Mouse (Mus musculus): ENCODE data around the gene A230050P20Rik. TPM values are rescaled to one million over a fixed set of nuclear protein-coding genes. Genes with fewer than 3 reads are reported as not detected.

A230050P20Rik gene
- polyA plus RNA-seq, 1 experiment, result 237 TPM

- no peak overlapping the region for H3K4me3 ChIP-seq (ENCODE audit: insufficient read depth, low read length)
- no peak overlapping the region for H3K27ac ChIP-seq (ENCODE audit: insufficient read depth, low read length)
- no peak for TF ChIP-seq POLR2A (IDR thresholded peaks at IDR 0.05; ENCODE audit: extremely low read depth, insufficient read depth, low read length)
- TF ChIP-seq CTCF (IDR thresholded peaks at IDR 0.05; ENCODE audit: extremely low read depth, insufficient read depth, low read length), result 0 out of 2 replicates have a peak, but pooled peaks have one; percentile 12
- H3K4me1 ChIP-seq (ENCODE audit: control insufficient read depth, insufficient read depth, low read length), result no peaks in the 10 kb centered on the region
Observed at GRCm38 (mm10) chr9:20870211-20871173, 2.0 kb downstream of the A230050P20Rik start.

GRCm38 (mm10) chr9:20872991-20873390 is 4.5 kb downstream of the A230050P20Rik start:
- H3K27ac ChIP-seq (ENCODE audit: insufficient read depth, low read length), result no peak overlapping the region
- no peak for TF ChIP-seq POLR2A (IDR thresholded peaks at IDR 0.05; ENCODE audit: extremely low read depth, insufficient read depth, low read length)
- TF ChIP-seq CTCF (IDR thresholded peaks at IDR 0.05; ENCODE audit: extremely low read depth, insufficient read depth, low read length), result no peak
- H3K4me3 ChIP-seq (ENCODE audit: insufficient read depth, low read length), result no peak overlapping the region
- H3K4me1 ChIP-seq (ENCODE audit: control insufficient read depth, insufficient read depth, low read length), result no peaks in the 10 kb centered on the region

- H3K27ac ChIP-seq (ENCODE audit: insufficient read depth, low read length), result no peak overlapping the region
- TF ChIP-seq POLR2A (IDR thresholded peaks at IDR 0.05; ENCODE audit: extremely low read depth, insufficient read depth, low read length) (no peak), CTCF (IDR thresholded peaks at IDR 0.05; ENCODE audit: extremely low read depth, insufficient read depth, low read length) (no peak)
- no peak overlapping the region for H3K4me3 ChIP-seq (ENCODE audit: insufficient read depth, low read length)
- H3K4me1 ChIP-seq (ENCODE audit: control insufficient read depth, insufficient read depth, low read length), result no peaks in the 10 kb centered on the region
Observed at GRCm38 (mm10) chr9:20873521-20873920, 5.1 kb downstream of the A230050P20Rik start.

GRCm38 (mm10) chr9:20875021-20875790 is 6.8 kb downstream of the A230050P20Rik start:
- Histone ChIP-seq H3K27ac (ENCODE audit: insufficient read depth, low read length) (no peak overlapping the region), H3K4me1 (ENCODE audit: control insufficient read depth, insufficient read depth, low read length) (no peaks in the 10 kb centered on the region), H3K4me3 (ENCODE audit: insufficient read depth, low read length) (no peak overlapping the region)
- TF ChIP-seq POLR2A (IDR thresholded peaks at IDR 0.05; ENCODE audit: extremely low read depth, insufficient read depth, low read length) (no peak), CTCF (IDR thresholded peaks at IDR 0.05; ENCODE audit: extremely low read depth, insufficient read depth, low read length) (no peak)

GRCm38 (mm10) chr9:20876318-20877117 is 8.1 kb downstream of the A230050P20Rik start:
- no peak for TF ChIP-seq CTCF (IDR thresholded peaks at IDR 0.05; ENCODE audit: extremely low read depth, insufficient read depth, low read length)
- no peak for TF ChIP-seq POLR2A (IDR thresholded peaks at IDR 0.05; ENCODE audit: extremely low read depth, insufficient read depth, low read length)
- Histone ChIP-seq H3K27ac (ENCODE audit: insufficient read depth, low read length) (no peak overlapping the region), H3K4me1 (ENCODE audit: control insufficient read depth, insufficient read depth, low read length) (no peaks in the 10 kb centered on the region), H3K4me3 (ENCODE audit: insufficient read depth, low read length) (no peak overlapping the region)

- TF ChIP-seq CTCF (IDR thresholded peaks at IDR 0.05; ENCODE audit: extremely low read depth, insufficient read depth, low read length) (no peak), POLR2A (IDR thresholded peaks at IDR 0.05; ENCODE audit: extremely low read depth, insufficient read depth, low read length) (peak; percentile 81)
- H3K4me3 ChIP-seq (ENCODE audit: insufficient read depth, low read length), result peak overlapping the region; percentile 38
- 0 out of 2 replicates have a peak overlapping the region, but pooled peaks have one; percentile 9 for H3K27ac ChIP-seq (ENCODE audit: insufficient read depth, low read length)
- H3K4me1 ChIP-seq (ENCODE audit: control insufficient read depth, insufficient read depth, low read length), result no peaks in the 10 kb centered on the region
Observed at GRCm38 (mm10) chr9:20877118-20878040, 8.9 kb downstream of the A230050P20Rik start.

- Histone ChIP-seq H3K4me1 (ENCODE audit: control insufficient read depth, insufficient read depth, low read length) (no peaks in the 10 kb centered on the region), H3K4me3 (ENCODE audit: insufficient read depth, low read length) (peak overlapping the region; percentile 38), H3K27ac (ENCODE audit: insufficient read depth, low read length) (peak overlapping the region; percentile 90)
- TF ChIP-seq CTCF (IDR thresholded peaks at IDR 0.05; ENCODE audit: extremely low read depth, insufficient read depth, low read length), result peak; percentile 75
- peak; percentile 92 for TF ChIP-seq POLR2A (IDR thresholded peaks at IDR 0.05; ENCODE audit: extremely low read depth, insufficient read depth, low read length)
Observed at GRCm38 (mm10) chr9:20878041-20878709, 9.7 kb downstream of the A230050P20Rik start.

- H3K4me3 ChIP-seq (ENCODE audit: insufficient read depth, low read length), result peak overlapping the region; percentile 38
- no peak for TF ChIP-seq POLR2A (IDR thresholded peaks at IDR 0.05; ENCODE audit: extremely low read depth, insufficient read depth, low read length)
- peak overlapping the region; percentile 90 for H3K27ac ChIP-seq (ENCODE audit: insufficient read depth, low read length)
- no peaks in the 10 kb centered on the region for H3K4me1 ChIP-seq (ENCODE audit: control insufficient read depth, insufficient read depth, low read length)
Observed at GRCm38 (mm10) chr9:20878710-20879065, 10.2 kb downstream of the A230050P20Rik start.

All from cortical plate, adult 2 months (tissue).